Mouse (Mus musculus): ENCODE measurements around the gene Ephb2.

DNA sequence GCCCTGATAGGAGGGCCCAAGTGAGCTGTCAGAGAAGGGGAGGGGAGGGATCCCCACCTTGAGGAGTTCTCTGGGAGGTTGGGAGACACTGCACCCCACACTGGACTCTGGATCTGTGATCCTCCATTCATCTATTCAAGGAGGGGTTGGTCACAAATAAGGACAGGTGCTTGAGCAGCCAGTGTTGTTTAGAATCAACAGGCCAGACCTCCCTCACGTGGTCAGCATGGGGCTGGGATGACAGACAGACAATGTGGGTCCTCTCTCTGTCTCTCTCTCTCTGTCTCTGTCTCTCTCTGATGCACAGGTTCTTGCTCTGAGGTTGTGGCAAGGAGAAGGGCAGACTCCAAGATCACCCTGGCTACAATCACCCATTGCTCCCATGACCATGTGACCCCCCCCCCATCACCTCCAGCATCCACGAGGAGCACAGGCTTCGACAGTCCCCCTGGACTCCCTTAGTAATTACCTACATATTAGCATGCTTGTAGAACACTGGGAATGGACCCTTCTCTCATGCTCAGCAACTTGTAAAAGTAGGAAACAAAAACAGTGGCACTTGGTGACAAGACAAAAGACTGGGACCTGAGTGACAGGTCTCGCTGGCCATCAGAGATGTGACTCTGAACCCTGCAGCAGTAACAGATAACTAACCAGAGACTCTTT lies 84.3 kb downstream of the Ephb2 start:
- TF ChIP-seq GATA1 (IDR thresholded peaks at IDR 0.05; ENCODE audit: low read length), result no peak
- no peak for TF ChIP-seq TAL1 (IDR thresholded peaks at IDR 0.05; ENCODE audit: low read length)
